Mouse (Mus musculus) olfactory bulb, adult 2 months (tissue): Measurements from ENCODE around the gene Il22ra1.

ENCODE experiments used
- CTCF ChIP-seq: fragments of 200-500 bp; IDR thresholded peaks from 2 replicates; pipeline ENCODE4 v1.5.1; 2012; ENCODE audit warnings: low read depth, mild to moderate bottlenecking, low read length, moderate library complexity; ENCODE audit not compliant: insufficient read depth
- POLR2A ChIP-seq: fragments of 200-500 bp; IDR thresholded peaks from 2 replicates; pipeline ENCODE4 v1.6.1; 2012; ENCODE audit warnings: mild to moderate bottlenecking, low read depth, low read length, moderate library complexity; ENCODE audit not compliant: insufficient read depth

DNA sequence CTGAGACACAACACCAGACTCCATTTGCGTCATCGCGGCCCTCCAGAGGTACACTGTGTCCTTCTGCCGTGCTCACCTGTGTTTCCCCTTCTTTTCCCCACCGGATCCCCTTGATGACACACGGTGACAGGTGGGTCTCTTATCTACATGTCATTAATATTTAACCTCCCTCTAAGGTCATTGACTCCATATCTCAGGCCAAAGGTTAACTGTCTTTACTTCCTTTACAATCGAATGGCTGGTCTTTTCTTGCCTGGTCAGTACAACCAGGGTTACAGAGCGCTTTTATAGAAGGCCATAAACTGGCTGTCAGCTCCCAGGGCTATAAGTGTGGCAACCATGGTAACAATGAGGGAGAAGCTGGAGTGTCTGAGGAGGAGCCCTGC is 24.8 kb downstream of the Il22ra1 start:
- TF ChIP-seq POLR2A: no peak
- no peak for TF ChIP-seq CTCF
